Comparison of ENCODE assay signal across 9 mouse cellular contexts in genomic region chr11:110993616-110994015, GRCm38 (mm10). TPM values are rescaled to one million over a fixed set of nuclear protein-coding genes. Genes with fewer than 3 reads are reported as not detected.
DNase-seq lines count a peak whose midpoint lies in the region; ATAC-seq and TF ChIP-seq lines count a peak whose summit lies in the region.
"Had no signal": no experiment of that assay in that cellular context is flagged by ENCODE, and none has a peak within 500 bp of the region (broad histone marks: within the 10 kb centered on the region; RNA-seq: fewer than 3 reads in every experiment).

No protein-coding gene starts in this region.

- no peaks in the 10 kb centered on the region for H3K9me3 ChIP-seq in MEL (replicated peaks; ENCODE audit: insufficient read depth, low read length)
- no peaks in the 10 kb centered on the region for H3K9me3 ChIP-seq in liver, embryonic 13.5 days (replicated peaks)
- H3K9me3 ChIP-seq: limb, embryonic 12.5 days; stomach, embryonic 15.5 days had no signal

- H3K36me3 ChIP-seq in MEL (ENCODE audit: control insufficient read depth in 1 of 2, insufficient read depth in 2 of 2, low read length in 2 of 2): no peaks in the 10 kb centered on the region
- H3K36me3 ChIP-seq in liver, embryonic 13.5 days: no peaks in the 10 kb centered on the region
- H3K36me3 ChIP-seq: limb, embryonic 12.5 days; stomach, embryonic 15.5 days had no signal

- TF ChIP-seq EP300 in MEL (IDR thresholded peaks at IDR 0.05; ENCODE audit: low read depth in 1 of 2, low read length in 2 of 2): no peak

- H3K27me3 ChIP-seq in MEL (ENCODE audit: control insufficient read depth in 1 of 2, insufficient read depth in 2 of 2, low read length in 2 of 2): no peaks in the 10 kb centered on the region
- no peaks in the 10 kb centered on the region for H3K27me3 ChIP-seq in liver, embryonic 13.5 days
- H3K27me3 ChIP-seq: limb, embryonic 12.5 days; stomach, embryonic 15.5 days had no signal

- no peaks in the 10 kb centered on the region for H3K79me2 ChIP-seq in MEL (ENCODE audit: control insufficient read depth, insufficient read depth, low read length, poor library complexity)

- no peak for TF ChIP-seq CTCF in MEL (IDR thresholded peaks at IDR 0.05 in 2 of 3, conservative IDR thresholded peaks at IDR 0.05 in 1 of 3; ENCODE audit: control insufficient read depth in 1 of 3, insufficient read depth in 1 of 3, low read depth in 2 of 3, low read length in 3 of 3, poor library complexity in 1 of 3, severe bottlenecking in 1 of 3)

- H3K4me3 ChIP-seq in MEL (ENCODE audit: control insufficient read depth in 1 of 2, insufficient read depth in 1 of 2, low read depth in 2 of 2, low read length in 2 of 2): no peak overlapping the region
- H3K4me3 ChIP-seq in liver, embryonic 13.5 days (replicated peaks): no peak overlapping the region
- H3K4me3 ChIP-seq: limb, embryonic 12.5 days; stomach, embryonic 15.5 days had no signal

- no peak for TF ChIP-seq RAD21 in MEL (IDR thresholded peaks at IDR 0.05; ENCODE audit: low read depth, low read length)

- DNase-seq in B cell, adult 2 months: peak; percentile 69 to 71
- peak; percentile 12 for DNase-seq in MEL (ENCODE audit: low read depth, low spot score)
- no peak for DNase-seq in liver, embryonic 13.5 days
- DNase-seq in ovary, postnatal 10 days (ENCODE audit: low spot score): no peak
- no peak for DNase-seq in right cerebral cortex, postnatal 14 days
- no peak for DNase-seq in right cerebral cortex, postnatal 36 days (ENCODE audit: low spot score in 2 of 2)

- no peaks in the 10 kb centered on the region for H3K4me1 ChIP-seq in MEL (ENCODE audit: control insufficient read depth in 1 of 2, insufficient read depth in 2 of 2, low read length in 2 of 2)
- no peaks in the 10 kb centered on the region for H3K4me1 ChIP-seq in liver, embryonic 13.5 days (replicated peaks)
- H3K4me1 ChIP-seq: limb, embryonic 12.5 days; stomach, embryonic 15.5 days had no signal

- peak; percentile 55; the same call in 1 of the 2 replicates for ATAC-seq in liver, embryonic 13.5 days (ENCODE audit: low read depth)
- peak; percentile 92 for ATAC-seq in neutrophil, adult 5-6 weeks (ENCODE audit: extremely low read depth, insufficient number of reproducible peaks, low FRiP score, poor library complexity, severe bottlenecking)

- WGBS in liver, embryonic 13.5 days (ENCODE audit: insufficient replicate concordance): 22% methylated on average over 4 of the region's 4 CpGs

- no peak for TF ChIP-seq POLR2A in MEL (IDR thresholded peaks at IDR 0.05; ENCODE audit: control insufficient read depth in 1 of 2, insufficient read depth in 1 of 2, low read depth in 1 of 2, low read length in 2 of 2, poor library complexity in 1 of 2)

- no peak overlapping the region for H3K27ac ChIP-seq in MEL (ENCODE audit: control insufficient read depth, low read depth, low read length)
- H3K27ac ChIP-seq in liver, embryonic 13.5 days: no peak overlapping the region; the same call in 1 of the 2 replicates
- H3K27ac ChIP-seq: limb, embryonic 12.5 days; stomach, embryonic 15.5 days had no signal

- H3K4me2 ChIP-seq in liver, embryonic 13.5 days: no peak overlapping the region
- H3K4me2 ChIP-seq: limb, embryonic 12.5 days; stomach, embryonic 15.5 days had no signal

- no peak overlapping the region for H3K9ac ChIP-seq in MEL (ENCODE audit: control insufficient read depth, low read depth, low read length, poor library complexity, severe bottlenecking)
- no peak overlapping the region for H3K9ac ChIP-seq in liver, embryonic 13.5 days
- H3K9ac ChIP-seq: limb, embryonic 12.5 days; stomach, embryonic 15.5 days had no signal

TF ChIP-seq in MEL, 35 proteins besides CTCF, POLR2A, EP300 and RAD21:
- TF ChIP-seq MEF2A (IDR thresholded peaks at IDR 0.05; ENCODE audit: extremely low read depth, insufficient replicate concordance, low read depth, low read length, poor library complexity, severe bottlenecking) (no peak), ETS1 (IDR thresholded peaks at IDR 0.05; ENCODE audit: low read depth, low read length) (no peak), NRF1 (IDR thresholded peaks at IDR 0.05; ENCODE audit: insufficient read depth, low read depth, low read length, poor library complexity, severe bottlenecking) (no peak), RCOR1 (IDR thresholded peaks at IDR 0.05; ENCODE audit: low read depth, low read length) (no peak), MAFK (IDR thresholded peaks at IDR 0.05; ENCODE audit: borderline replicate concordance, low read depth, low read length) (no peak), ZKSCAN1 (IDR thresholded peaks at IDR 0.05; ENCODE audit: low read depth, low read length) (no peak), SIN3A (IDR thresholded peaks at IDR 0.05; ENCODE audit: low read length) (no peak), CHD2 (IDR thresholded peaks at IDR 0.05; ENCODE audit: low read length) (no peak), TCF12 (IDR thresholded peaks at IDR 0.05; ENCODE audit: low read depth, low read length) (no peak), NELFE (IDR thresholded peaks at IDR 0.05; ENCODE audit: low read depth, low read length) (no peak), BHLHE40 (IDR thresholded peaks at IDR 0.05; ENCODE audit: borderline replicate concordance, low read depth, low read length) (no peak), ZMIZ1 (IDR thresholded peaks at IDR 0.05; ENCODE audit: low read depth, low read length) (no peak), E2F4 (IDR thresholded peaks at IDR 0.05; ENCODE audit: borderline replicate concordance, low read depth, low read length) (no peak)

RNA-seq across cellular contexts. Expression of gene Kcnj16, which starts 25.8 kb away (rescaled TPM):
- not detected in 2 replicates for total RNA-seq in MEL (2012; rRNA removed)
- polyA plus RNA-seq in MEL (2012; ENCODE audit: insufficient read depth in 1 of 2, insufficient read length in 2 of 2, low read depth in 1 of 2, low replicate concordance in 2 of 2, missing spikeins in 1 of 2): not detected
- polyA plus RNA-seq in liver, embryonic 13.5 days (2015; fragmentation: Nextera tagmentation; extraction: Ambion mirVana): 0.05 and 0.10 TPM in 2 replicates
- 0.74 and 1.9 TPM in 2 replicates for total RNA-seq in neutrophil, adult 5-6 weeks (2017)
- polyA plus RNA-seq: limb, embryonic 12.5 days had no signal

Comparison
In these comparisons a context has a peak if more than half of its experiments do, and no peak if none do; other contexts are left out.
1. DNase-seq: peak in B cell, adult 2 months (2 of 2) and MEL (single experiment); none in liver, embryonic 13.5 days (single experiment), ovary, postnatal 10 days (single experiment), right cerebral cortex, postnatal 14 days (single experiment) and right cerebral cortex, postnatal 36 days (0 of 2).